Mouse (Mus musculus): ENCODE data around the gene Atg4b. TPM values are rescaled to one million over a fixed set of nuclear protein-coding genes. Genes with fewer than 3 reads are reported as not detected.

The Atg4b gene
- polyA plus RNA-seq, 1 experiment from 2014 or later = 104 TPM

DNA sequence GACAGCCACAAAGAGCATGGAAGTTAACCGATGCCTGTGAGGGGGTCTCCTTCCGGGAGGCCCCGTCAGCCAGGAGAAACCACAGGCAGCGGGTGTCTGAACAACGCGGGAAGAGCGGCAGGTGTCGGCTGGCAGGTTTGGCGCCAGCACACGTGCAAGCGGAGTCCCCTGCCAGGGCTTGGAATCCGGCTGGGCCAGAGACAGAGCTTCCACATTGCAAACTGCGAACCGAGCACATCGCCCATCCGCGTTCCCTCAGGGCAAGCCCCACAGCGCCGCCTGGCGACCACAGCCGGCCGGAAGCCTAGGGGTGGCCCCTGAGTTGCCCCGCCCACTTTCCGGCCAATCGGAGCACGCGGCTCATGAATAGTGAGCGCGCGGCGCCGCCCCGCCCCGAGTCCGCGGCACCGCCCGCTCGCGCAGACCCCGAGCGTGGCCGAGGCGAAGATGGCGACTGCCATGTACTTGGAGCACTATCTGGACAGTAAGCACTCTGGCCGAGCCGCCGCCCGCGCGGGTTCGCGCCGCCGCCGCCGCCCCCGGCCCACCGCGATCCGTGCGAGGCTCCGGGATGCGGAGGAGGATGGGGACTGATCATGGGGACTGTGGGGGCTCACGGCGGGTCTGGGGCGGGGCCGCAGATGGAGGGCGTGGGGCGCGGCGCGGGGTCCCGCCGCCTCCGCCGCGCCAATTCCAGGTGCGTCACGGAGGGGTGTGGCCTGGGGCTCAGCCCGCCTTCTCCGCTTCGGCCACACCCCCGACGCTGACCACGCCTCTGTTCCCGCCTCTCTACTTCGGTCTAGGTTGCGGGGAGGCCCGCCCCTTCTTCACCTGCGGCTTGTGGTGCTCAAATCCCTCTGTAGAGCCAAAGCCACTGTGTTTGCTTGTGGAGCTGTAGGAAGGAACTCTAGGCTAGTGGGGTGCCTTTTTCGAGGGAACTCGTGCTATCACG is 52.5 kb downstream of the Atg4b start, which contains the start of gene Ing5:
Gene Ing5, plus strand, starts transcription at position 410 of the 952 bp plus-strand sequence.
- Histone ChIP-seq H3K4me1 (peaks cover 32% of the 10 kb centered on the region), H3K27me3 (no peaks in the 10 kb centered on the region), H3K4me3 (peak within 1 kb of the TSS; percentile 86), H3K4me2 (replicated peaks) (peak within 1 kb of the TSS; percentile 79), H3K27ac (replicated peaks) (peak within 1 kb of the TSS; percentile 96), H3K9me3 (no peaks in the 10 kb centered on the region), H3K36me3 (peaks cover 39% of the 10 kb centered on the region), H3K9ac (replicated peaks) (peak within 1 kb of the TSS; percentile 78)
- peak; percentile 92 for ATAC-seq (ENCODE audit: low FRiP score, low read depth)
- WGBS = under 1% methylated on average over 92 of the region's 94 CpGs

DNA sequence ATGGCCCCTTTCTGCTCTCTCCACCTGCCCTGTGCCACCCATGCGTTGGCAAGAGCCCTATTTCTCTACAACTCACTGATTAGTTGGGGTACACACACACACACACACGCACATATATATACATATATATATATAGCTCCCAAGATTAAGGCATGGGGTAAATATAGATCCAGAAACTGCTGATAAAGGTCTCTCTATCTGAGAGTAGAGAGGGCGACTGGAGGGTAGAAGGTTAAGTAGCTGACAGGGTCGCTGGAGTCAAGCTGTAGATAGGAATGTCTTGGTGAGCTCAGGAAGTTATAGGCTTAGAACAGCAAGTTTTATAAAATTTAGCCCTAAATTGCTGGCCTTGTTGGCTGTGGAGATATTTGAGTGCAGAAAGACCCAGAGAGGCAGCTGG is 53.5 kb downstream of the Atg4b start:
- ATAC-seq (ENCODE audit: low FRiP score, low read depth) = 0 out of 2 replicates have a peak, but pooled peaks have one; percentile 0
- no peak overlapping the region for H3K27ac ChIP-seq (replicated peaks)
- no peaks in the 10 kb centered on the region for H3K9me3 ChIP-seq
- H3K27me3 ChIP-seq = no peaks in the 10 kb centered on the region
- peak overlapping the region; percentile 79 for H3K4me2 ChIP-seq (replicated peaks)
- H3K4me3 ChIP-seq = peak overlapping the region; percentile 86
- peaks cover 37% of the 10 kb centered on the region for H3K36me3 ChIP-seq
- 90% methylated on average over 4 of the region's 4 CpGs for WGBS
- H3K4me1 ChIP-seq = peaks cover 32% of the 10 kb centered on the region
- H3K9ac ChIP-seq (replicated peaks) = peak overlapping the region; percentile 78; the same call in 1 of the 2 replicates

DNA sequence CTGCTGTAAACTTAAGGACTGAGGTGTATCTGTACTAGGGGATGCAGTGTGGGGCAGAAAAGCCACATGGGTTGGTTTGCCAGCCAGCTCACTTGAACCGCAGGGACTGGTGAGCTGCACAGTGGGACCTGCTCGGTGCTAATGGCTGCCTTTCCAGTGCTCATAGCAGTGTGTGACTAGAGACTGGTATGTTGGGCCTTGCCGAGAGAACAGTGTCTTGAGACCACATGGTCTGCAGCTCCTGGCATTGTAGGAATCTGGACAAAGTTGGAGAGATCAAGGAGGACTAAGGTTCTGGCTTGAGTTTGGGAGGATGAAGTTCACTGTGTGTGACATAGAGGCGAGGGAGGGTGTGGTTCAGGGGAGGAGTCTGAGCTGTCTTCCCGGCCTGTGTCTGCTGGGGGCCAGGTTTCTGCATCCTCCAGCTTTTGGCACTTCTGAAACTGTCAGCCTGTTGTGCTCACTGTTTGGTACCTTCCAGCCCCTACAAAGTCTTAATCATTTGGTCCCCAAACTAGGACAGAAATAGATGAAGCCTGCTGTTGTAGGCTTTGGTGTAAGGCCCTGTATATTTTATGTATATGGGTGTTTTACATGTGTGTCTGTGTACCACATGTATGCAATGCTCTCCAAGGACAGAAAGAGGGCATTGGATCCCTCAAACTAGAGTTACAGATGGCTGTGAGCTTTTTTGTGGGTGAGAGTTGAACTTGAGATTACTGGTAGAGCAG is 54.1 kb downstream of the Atg4b start:
- ATAC-seq (ENCODE audit: low FRiP score, low read depth) = no peak
- Histone ChIP-seq H3K27me3 (no peaks in the 10 kb centered on the region), H3K27ac (replicated peaks) (no peak overlapping the region), H3K9me3 (no peaks in the 10 kb centered on the region), H3K4me1 (peaks cover 32% of the 10 kb centered on the region), H3K4me3 (no peak overlapping the region), H3K4me2 (replicated peaks) (peak overlapping the region; percentile 79; the same call in 1 of the 2 replicates), H3K36me3 (peaks cover 42% of the 10 kb centered on the region), H3K9ac (replicated peaks) (no peak overlapping the region)
- WGBS = 86% methylated on average over 5 of the region's 5 CpGs

DNA sequence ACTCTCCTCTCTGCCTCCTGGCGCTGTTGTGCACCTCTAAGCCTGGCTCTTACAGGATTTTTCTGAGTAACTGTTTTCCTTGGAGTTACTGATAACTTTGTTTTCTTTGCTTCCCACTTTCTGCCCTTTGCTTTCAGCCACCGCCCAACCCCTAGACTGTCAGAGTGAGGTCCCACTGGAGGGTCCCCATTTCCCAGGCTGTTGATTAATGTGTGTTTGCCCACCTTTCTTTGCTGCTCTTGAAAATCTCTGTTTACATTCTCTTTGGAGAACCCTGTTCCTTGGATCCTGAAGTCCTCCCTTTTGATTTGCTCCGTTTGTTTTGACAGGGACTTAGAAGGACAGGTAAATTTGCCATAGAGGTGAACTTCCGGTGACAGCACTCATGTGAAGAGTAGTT is 57.6 kb downstream of the Atg4b start:
- H3K4me1 ChIP-seq = peaks cover 11% of the 10 kb centered on the region
- no peaks in the 10 kb centered on the region for H3K9me3 ChIP-seq
- no peak overlapping the region for H3K9ac ChIP-seq (replicated peaks)
- no peak for ATAC-seq (ENCODE audit: low FRiP score, low read depth)
- H3K36me3 ChIP-seq = peaks cover 75% of the 10 kb centered on the region
- no peak overlapping the region for H3K4me3 ChIP-seq
- H3K27ac ChIP-seq (replicated peaks) = no peak overlapping the region
- H3K4me2 ChIP-seq (replicated peaks) = no peak overlapping the region
- no peaks in the 10 kb centered on the region for H3K27me3 ChIP-seq
- WGBS = 92% methylated on average over 4 of the region's 4 CpGs

DNA sequence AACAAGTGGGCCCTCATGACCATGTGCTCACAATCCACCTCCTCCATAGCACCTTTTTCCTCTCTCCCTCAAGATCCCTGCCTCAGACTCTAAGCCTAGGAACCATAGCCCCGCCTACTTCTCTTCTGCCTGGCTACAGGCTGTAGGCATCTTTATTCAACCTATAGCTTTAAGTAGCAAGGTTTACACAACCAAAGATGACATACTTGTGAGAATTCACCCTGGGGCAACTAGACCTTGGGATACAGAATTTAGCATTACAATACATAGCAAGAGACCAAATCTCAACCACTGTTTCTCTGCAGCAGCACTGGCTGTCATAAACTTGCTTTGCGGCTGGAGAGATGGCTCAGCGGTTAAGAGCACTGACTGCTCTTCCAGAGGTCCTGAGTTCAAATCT is 58.7 kb downstream of the Atg4b start:
- H3K36me3 ChIP-seq = peaks cover 86% of the 10 kb centered on the region
- no peak for ATAC-seq (ENCODE audit: low FRiP score, low read depth)
- whole genome bisulfite sequencing = 97% methylated on average over 3 of the region's 3 CpGs
- H3K4me2 ChIP-seq (replicated peaks) = no peak overlapping the region
- H3K27me3 ChIP-seq = no peaks in the 10 kb centered on the region
- H3K4me3 ChIP-seq = no peak overlapping the region
- no peak overlapping the region for H3K27ac ChIP-seq (replicated peaks)
- no peaks in the 10 kb centered on the region for H3K9me3 ChIP-seq
- peaks cover 4% of the 10 kb centered on the region for H3K4me1 ChIP-seq
- H3K9ac ChIP-seq (replicated peaks) = no peak overlapping the region

DNA sequence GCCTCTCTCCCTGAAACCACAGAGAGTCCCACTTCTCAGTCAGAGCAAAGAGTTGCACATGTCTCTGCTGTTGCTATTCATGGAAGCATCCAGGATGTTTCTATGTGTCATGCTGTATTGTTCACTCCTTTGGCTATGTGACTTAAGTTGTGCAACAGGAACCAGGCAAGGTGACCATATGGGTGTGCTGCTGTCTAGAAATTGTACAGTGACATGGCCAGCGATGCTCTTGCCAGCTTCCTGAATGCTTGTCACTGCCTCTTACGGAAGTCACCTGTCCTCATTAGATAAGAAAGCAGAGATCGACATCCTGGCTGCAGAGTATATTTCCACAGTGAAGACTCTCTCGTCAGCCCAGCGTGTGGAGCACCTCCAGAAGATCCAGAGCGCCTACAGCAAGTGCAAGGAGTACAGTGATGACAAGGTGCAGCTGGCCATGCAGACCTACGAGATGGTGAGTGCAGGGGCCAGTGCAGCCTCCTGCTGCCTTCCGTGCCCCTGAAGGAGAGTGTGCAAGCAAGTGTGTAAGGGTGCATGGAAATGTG is 60.3 kb downstream of the Atg4b start:
- Histone ChIP-seq H3K4me3 (no peak overlapping the region), H3K27ac (replicated peaks) (no peak overlapping the region), H3K9me3 (no peaks in the 10 kb centered on the region), H3K27me3 (no peaks in the 10 kb centered on the region), H3K36me3 (peaks cover 93% of the 10 kb centered on the region), H3K9ac (replicated peaks) (no peak overlapping the region), H3K4me1 (no peaks in the 10 kb centered on the region), H3K4me2 (replicated peaks) (no peak overlapping the region)
- no peak for ATAC-seq (ENCODE audit: low FRiP score, low read depth)
- WGBS = 96% methylated on average over 8 of the region's 8 CpGs

DNA sequence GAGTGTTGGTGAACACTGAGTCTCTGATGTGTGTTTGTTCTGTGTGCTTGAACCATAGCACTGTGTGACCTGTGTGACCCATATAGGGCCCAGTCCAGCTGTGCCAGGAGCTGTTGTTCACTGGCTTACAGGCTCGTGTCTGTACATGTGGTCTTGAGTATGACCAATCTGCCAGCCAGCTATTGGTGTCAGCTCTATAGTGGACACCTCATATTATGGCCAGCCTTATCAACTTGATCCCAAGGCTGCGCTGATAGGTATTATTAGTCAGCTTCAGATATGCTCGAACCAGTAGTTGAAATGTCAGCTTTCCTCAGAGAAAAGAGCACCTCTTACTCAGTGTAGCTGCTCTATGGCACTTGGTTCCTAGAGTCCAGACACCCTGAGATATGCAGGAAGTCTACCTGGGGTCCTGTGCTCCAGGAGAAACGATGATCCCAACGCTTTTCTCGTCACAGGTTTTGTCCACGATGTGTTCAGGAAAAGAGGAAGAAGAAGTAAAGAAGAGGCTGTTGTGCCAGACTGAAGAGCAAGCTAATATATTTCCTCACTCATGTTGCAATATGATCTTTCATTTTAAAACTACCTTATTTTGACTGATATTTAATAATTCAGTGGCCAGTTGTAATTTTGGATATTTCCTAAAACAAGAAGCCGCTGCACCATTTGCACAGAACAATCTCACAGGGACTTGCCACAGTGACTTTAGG is 66.7 kb downstream of the Atg4b start:
- Histone ChIP-seq H3K27ac (replicated peaks) (no peak overlapping the region), H3K36me3 (peaks cover 82% of the 10 kb centered on the region), H3K27me3 (no peaks in the 10 kb centered on the region), H3K4me2 (replicated peaks) (no peak overlapping the region), H3K4me1 (no peaks in the 10 kb centered on the region), H3K9ac (replicated peaks) (no peak overlapping the region), H3K9me3 (no peaks in the 10 kb centered on the region), H3K4me3 (no peak overlapping the region)
- WGBS = 94% methylated on average over 8 of the region's 8 CpGs
- no peak for ATAC-seq (ENCODE audit: low FRiP score, low read depth)

DNA sequence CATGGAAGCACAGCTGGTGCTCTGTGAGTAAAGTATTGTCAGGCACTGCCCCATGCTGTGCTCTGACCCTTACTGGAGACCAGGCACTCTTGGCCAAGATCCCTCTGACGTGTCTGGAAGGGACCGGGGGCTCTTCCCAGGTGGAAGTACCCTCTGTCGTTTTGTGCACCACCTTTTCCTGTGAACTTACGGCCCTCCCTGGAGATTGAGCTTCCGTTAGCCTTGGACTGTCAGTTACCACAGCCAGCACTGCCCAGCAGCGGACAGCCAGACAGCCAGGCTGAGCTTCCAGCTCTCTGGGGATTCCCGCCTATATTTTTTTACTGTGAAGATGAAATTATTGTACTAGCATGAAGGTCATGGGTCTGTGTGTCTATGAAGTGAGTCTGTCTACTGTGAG is 67.4 kb downstream of the Atg4b start:
- WGBS = 83% methylated on average over 7 of the region's 7 CpGs
- Histone ChIP-seq H3K4me2 (replicated peaks) (no peak overlapping the region), H3K9me3 (no peaks in the 10 kb centered on the region), H3K36me3 (peaks cover 74% of the 10 kb centered on the region), H3K4me3 (no peak overlapping the region), H3K4me1 (no peaks in the 10 kb centered on the region), H3K9ac (replicated peaks) (no peak overlapping the region), H3K27ac (replicated peaks) (no peak overlapping the region), H3K27me3 (no peaks in the 10 kb centered on the region)
- ATAC-seq (ENCODE audit: low FRiP score, low read depth) = no peak

DNA sequence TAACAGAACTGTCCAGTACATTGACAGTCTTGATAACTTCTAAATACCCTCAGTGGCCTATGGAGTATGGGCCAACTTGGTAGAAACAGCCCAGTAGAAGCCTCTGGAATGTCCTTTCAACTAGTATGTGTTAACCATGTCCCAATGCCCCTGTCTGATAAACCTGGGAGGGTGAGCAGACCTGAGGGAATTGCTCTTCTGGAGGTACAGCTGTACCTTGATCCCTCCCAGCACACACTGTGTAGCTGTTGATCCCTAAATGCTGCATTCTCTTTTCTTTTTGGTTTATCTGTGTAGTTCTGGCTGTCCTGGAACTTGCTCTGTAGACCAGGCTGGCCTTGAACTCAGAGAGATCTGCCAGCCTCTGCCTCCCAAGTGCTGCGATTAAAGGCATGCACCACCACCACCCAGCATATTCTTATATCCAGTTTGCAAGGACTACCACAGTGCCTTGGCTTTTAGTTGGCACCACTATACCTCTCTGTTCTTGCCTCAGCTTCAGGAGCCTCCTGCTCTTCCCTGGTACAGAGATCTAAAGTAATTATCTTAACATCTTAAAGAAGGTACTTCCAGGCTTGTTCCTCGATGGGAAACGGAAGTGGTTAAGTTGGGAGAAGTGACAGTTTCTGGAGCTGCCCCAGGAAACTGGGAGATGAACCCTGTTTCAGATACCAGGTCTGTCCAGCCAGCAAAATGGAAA is 72.6 kb downstream of the Atg4b start:
- Histone ChIP-seq H3K27me3 (no peaks in the 10 kb centered on the region), H3K4me2 (replicated peaks) (no peak overlapping the region; the same call in 1 of the 2 replicates), H3K4me1 (peaks cover 13% of the 10 kb centered on the region), H3K27ac (replicated peaks) (peak overlapping the region; percentile 93), H3K9me3 (no peaks in the 10 kb centered on the region), H3K4me3 (no peak overlapping the region), H3K36me3 (peaks cover 22% of the 10 kb centered on the region), H3K9ac (replicated peaks) (no peak overlapping the region)
- WGBS = 83% methylated on average over 3 of the region's 3 CpGs
- ATAC-seq (ENCODE audit: low FRiP score, low read depth) = no peak

DNA sequence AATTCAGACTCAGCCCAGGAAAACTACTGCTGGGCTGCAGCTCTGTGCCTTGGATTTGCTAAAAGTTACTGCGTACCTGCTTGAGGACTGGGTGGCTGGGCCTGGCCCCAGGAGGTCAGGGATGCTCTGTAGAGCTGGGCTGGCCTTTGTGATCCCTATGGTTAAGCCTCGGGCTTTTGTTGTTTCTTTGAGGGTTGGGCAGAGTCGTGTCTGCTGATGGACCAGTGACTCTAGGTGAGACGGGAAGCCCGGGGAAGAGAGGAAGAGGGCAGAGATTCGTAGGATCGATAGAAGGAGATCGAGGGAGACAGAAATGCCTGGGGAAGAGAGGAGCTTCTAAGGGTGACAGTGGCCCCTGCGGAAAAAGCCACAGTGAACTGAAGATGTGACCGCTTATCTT is 73.3 kb downstream of the Atg4b start, which contains the start of gene D2hgdh:
Gene D2hgdh, plus strand, starts transcription at position 301 of the 400 bp plus-strand sequence.
- Histone ChIP-seq H3K36me3 (peaks cover 15% of the 10 kb centered on the region), H3K9me3 (no peaks in the 10 kb centered on the region), H3K4me1 (peaks cover 13% of the 10 kb centered on the region), H3K27me3 (no peaks in the 10 kb centered on the region), H3K9ac (replicated peaks) (peak within 1 kb of the TSS; percentile 57), H3K27ac (replicated peaks) (peak within 1 kb of the TSS; percentile 93), H3K4me3 (peak within 1 kb of the TSS; percentile 61), H3K4me2 (replicated peaks) (peak within 1 kb of the TSS; percentile 66)
- 3% methylated on average over 10 of the region's 10 CpGs for WGBS
- peak; percentile 31 for ATAC-seq (ENCODE audit: low FRiP score, low read depth)

All from midbrain, embryonic 12.5 days (tissue).